Mouse (Mus musculus): ENCODE data around the gene Bad.

GRCm38 (mm10) chr19:6909507-6910289, 32.0 kb upstream of the Bad start, which contains the start of the genes Trmt112 and Prdx5:
- TF ChIP-seq CTCF (conservative IDR thresholded peaks at IDR 0.05; ENCODE audit: low read length) (no peak), POU5F1 (IDR thresholded peaks at IDR 0.05; ENCODE audit: borderline replicate concordance, low read length) (no peak), NANOG (IDR thresholded peaks at IDR 0.05; ENCODE audit: borderline replicate concordance, low read length) (no peak)
